ENCODE assay signal across 15 mouse cellular contexts in the genomic region with DNA sequence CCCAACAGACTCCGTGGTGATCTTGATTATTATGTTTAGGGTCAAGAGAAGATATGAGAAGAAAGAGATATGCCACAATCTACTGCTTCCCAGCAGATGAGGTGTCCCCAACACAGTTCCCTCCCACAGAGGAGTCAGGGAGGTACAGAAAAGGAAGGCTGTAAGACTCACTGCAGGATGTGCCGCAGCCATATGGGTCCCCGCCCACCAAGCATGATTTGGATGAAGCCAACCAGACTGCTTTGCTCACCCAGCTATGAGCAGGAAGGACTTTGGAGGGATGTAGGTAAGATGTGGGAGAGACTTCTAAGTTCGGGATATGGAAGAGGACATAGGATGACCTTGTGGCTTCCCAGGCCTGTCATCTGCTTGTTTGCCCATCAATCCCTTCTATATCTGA. TPM values are rescaled to one million over a fixed set of nuclear protein-coding genes. Genes with fewer than 3 reads are reported as not detected.
DNase-seq lines count a peak whose midpoint lies in the region; ATAC-seq lines count a peak whose summit lies in the region.
"Had no signal": no experiment of that assay in that cellular context is flagged by ENCODE, and none has a peak within 500 bp of the region (broad histone marks: within the 10 kb centered on the region; RNA-seq: fewer than 3 reads in every experiment).

No protein-coding gene starts in this region.

- no peaks in the 10 kb centered on the region for H3K9me3 ChIP-seq in heart, embryonic 13.5 days
- H3K9me3 ChIP-seq in limb, embryonic 15.5 days, result no peaks in the 10 kb centered on the region
- no peaks in the 10 kb centered on the region for H3K9me3 ChIP-seq in limb, embryonic 10.5 days (replicated peaks)
- H3K9me3 ChIP-seq in forebrain, embryonic 13.5 days (replicated peaks), result no peaks in the 10 kb centered on the region
- H3K9me3 ChIP-seq: embryonic facial prominence, embryonic 13.5 days; stomach, embryonic 15.5 days had no signal

- no peak overlapping the region for H3K4me2 ChIP-seq in heart, embryonic 13.5 days
- H3K4me2 ChIP-seq in limb, embryonic 15.5 days, result no peak overlapping the region
- no peak overlapping the region for H3K4me2 ChIP-seq in forebrain, embryonic 13.5 days
- H3K4me2 ChIP-seq: embryonic facial prominence, embryonic 13.5 days; stomach, embryonic 15.5 days had no signal

- 0 out of 2 replicates have a peak overlapping the region, but pooled peaks have one; percentile 24 for H3K27ac ChIP-seq in heart, embryonic 13.5 days (replicated peaks)
- peak overlapping the region; percentile 38; the same call in 1 of the 2 replicates for H3K27ac ChIP-seq in limb, embryonic 15.5 days
- H3K27ac ChIP-seq in limb, embryonic 10.5 days, result no peak overlapping the region
- no peak overlapping the region for H3K27ac ChIP-seq in forebrain, embryonic 13.5 days
- H3K27ac ChIP-seq: embryonic facial prominence, embryonic 13.5 days; liver, embryonic 14.5 days; stomach, embryonic 15.5 days had no signal

- H3K4me3 ChIP-seq in heart, embryonic 13.5 days, result no peak overlapping the region
- H3K4me3 ChIP-seq in limb, embryonic 15.5 days, result no peak overlapping the region
- H3K4me3 ChIP-seq in limb, embryonic 10.5 days, result no peak overlapping the region
- no peak overlapping the region for H3K4me3 ChIP-seq in forebrain, embryonic 13.5 days
- H3K4me3 ChIP-seq: embryonic facial prominence, embryonic 13.5 days; stomach, embryonic 15.5 days had no signal

- peaks cover 13% of the 10 kb centered on the region for H3K36me3 ChIP-seq in heart, embryonic 13.5 days
- H3K36me3 ChIP-seq in limb, embryonic 15.5 days, result peaks cover 8% of the 10 kb centered on the region; the same call in 1 of the 2 replicates
- peaks cover 71% of the 10 kb centered on the region for H3K36me3 ChIP-seq in limb, embryonic 10.5 days
- peaks cover 20% of the 10 kb centered on the region for H3K36me3 ChIP-seq in forebrain, embryonic 13.5 days (ENCODE audit: poor library complexity, severe bottlenecking)
- H3K36me3 ChIP-seq: stomach, embryonic 15.5 days had no signal

- no peak for DNase-seq in heart, postnatal 25 days (ENCODE audit: low spot score)
- DNase-seq in limb, embryonic 10.5 days (ENCODE audit: low spot score), result no peak
- peak; percentile 91 for DNase-seq in brain, adult 2 months (ENCODE audit: low read depth, low spot score)
- peak; percentile 79 to 85 for DNase-seq in left cerebral cortex, postnatal 36 days (ENCODE audit: low spot score in 2 of 2)
- DNase-seq: cerebellum, postnatal 36 days; heart, postnatal 36 days; thymus, postnatal 4 days had no signal

- peaks cover 90% of the 10 kb centered on the region for H3K4me1 ChIP-seq in heart, embryonic 13.5 days
- H3K4me1 ChIP-seq in limb, embryonic 15.5 days, result peaks cover 28% of the 10 kb centered on the region
- H3K4me1 ChIP-seq in limb, embryonic 10.5 days, result peaks cover 75% of the 10 kb centered on the region
- peaks cover 9% of the 10 kb centered on the region for H3K4me1 ChIP-seq in forebrain, embryonic 13.5 days

- ATAC-seq in heart, embryonic 13.5 days (ENCODE audit: extremely low read depth, insufficient number of reproducible peaks, low FRiP score, low TSS enrichment), result no peak
- ATAC-seq in limb, embryonic 15.5 days (ENCODE audit: insufficient number of reproducible peaks, low FRiP score, low TSS enrichment, low read depth), result no peak
- ATAC-seq in forebrain, embryonic 13.5 days, result no peak
- ATAC-seq: CD4-positive, CD25-positive, alpha-beta regulatory T cell, adult 4 months; inflammation-experienced regulatory T-cells, adult 6 months had no signal

- intact Hi-C loops in heart, postnatal 25 days (cut with DNase I), result no loop called here
- intact Hi-C loops in left cerebral cortex, postnatal 36 days (cut with DNase I), result no loop called here

- 54% methylated on average over 4 of the region's 4 CpGs for WGBS in heart, embryonic 13.5 days
- whole genome bisulfite sequencing in limb, embryonic 15.5 days, result 75% methylated on average over 4 of the region's 4 CpGs
- WGBS in limb, embryonic 10.5 days, result 82% methylated on average over 4 of the region's 4 CpGs
- 82% methylated on average over 4 of the region's 4 CpGs for WGBS in forebrain, embryonic 13.5 days

- no peaks in the 10 kb centered on the region for H3K27me3 ChIP-seq in heart, embryonic 13.5 days (replicated peaks)
- H3K27me3 ChIP-seq in limb, embryonic 15.5 days, result no peaks in the 10 kb centered on the region
- H3K27me3 ChIP-seq in limb, embryonic 10.5 days (ENCODE audit: low read depth, poor library complexity, severe bottlenecking), result no peaks in the 10 kb centered on the region
- no peaks in the 10 kb centered on the region for H3K27me3 ChIP-seq in forebrain, embryonic 13.5 days
- H3K27me3 ChIP-seq: embryonic facial prominence, embryonic 13.5 days; stomach, embryonic 15.5 days had no signal

- H3K9ac ChIP-seq in heart, embryonic 13.5 days, result no peak overlapping the region
- H3K9ac ChIP-seq in limb, embryonic 15.5 days, result no peak overlapping the region
- H3K9ac ChIP-seq in forebrain, embryonic 13.5 days, result no peak overlapping the region
- H3K9ac ChIP-seq: embryonic facial prominence, embryonic 13.5 days; liver, embryonic 14.5 days; stomach, embryonic 15.5 days had no signal

RNA-seq across cellular contexts. Expression of a gene that starts 25.1 kb away (rescaled TPM):
- polyA plus RNA-seq in heart, embryonic 13.5 days (2015; fragmentation: Nextera tagmentation; extraction: Ambion mirVana), result 26.7 and 28.2 TPM in 2 replicates
- 10 to 100 TPM; 41.0 to 58.1 TPM for total RNA-seq in heart, postnatal 25 days (2021)
- 33.8 and 34.4 TPM in 2 replicates for polyA plus RNA-seq in limb, embryonic 15.5 days (2015; fragmentation: Nextera tagmentation; extraction: Ambion mirVana)
- polyA plus RNA-seq in limb, embryonic 10.5 days (2016; fragmentation: Nextera tagmentation; extraction: Ambion mirVana), result 43.0 and 47.9 TPM in 2 replicates
- 10 to 100 TPM; 60.1 to 60.2 TPM for total RNA-seq in left cerebral cortex, postnatal 36 days (2021)
- polyA plus RNA-seq in forebrain, embryonic 13.5 days (2015; fragmentation: Nextera tagmentation; extraction: Ambion mirVana), result 66.9 and 75.0 TPM in 2 replicates

Comparison
In these comparisons a context has a peak if more than half of its experiments do, and no peak if none do; other contexts are left out.
1. H3K27ac ChIP-seq: peak in heart, embryonic 13.5 days (single experiment) and limb, embryonic 15.5 days (single experiment); none in limb, embryonic 10.5 days (single experiment) and forebrain, embryonic 13.5 days (single experiment).
2. DNase-seq: peak in brain, adult 2 months (single experiment) and left cerebral cortex, postnatal 36 days (2 of 2); none in heart, postnatal 25 days (single experiment) and limb, embryonic 10.5 days (single experiment).